Mouse (Mus musculus): ENCODE results near the gene Nkx1-1.

DNA sequence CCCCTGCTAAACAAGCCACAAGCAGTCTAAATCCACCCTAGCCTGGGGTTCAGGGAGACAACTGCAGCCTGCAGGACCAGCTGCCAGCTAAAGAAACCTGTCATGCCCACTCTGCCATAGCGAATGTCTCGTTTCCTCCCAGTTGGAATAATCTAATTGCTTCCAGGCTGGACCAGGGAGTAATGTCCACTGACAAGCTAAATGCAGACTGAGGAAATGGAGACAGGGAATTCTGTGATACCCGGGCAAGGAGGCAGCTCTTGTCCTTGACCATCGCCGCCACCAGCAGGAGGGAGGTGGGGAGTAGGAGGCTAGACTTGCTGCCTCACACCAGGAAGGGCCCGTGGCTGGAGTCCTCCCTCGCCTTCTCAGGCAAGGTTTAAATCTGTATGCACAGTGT lies 30.6 kb upstream of the Nkx1-1 start:
- TF ChIP-seq CTCF (IDR thresholded peaks at IDR 0.05; ENCODE audit: insufficient read depth, low read depth, low read length) (no peak), POLR2A (IDR thresholded peaks at IDR 0.05; ENCODE audit: insufficient read depth, low read depth, low read length) (no peak)

All from olfactory bulb, adult 2 months (tissue).